Mouse (Mus musculus) forelimb bud, embryonic 11.5 days (tissue): Measurements from ENCODE around the gene Trim67.

Source experiments
- DNase-seq: peaks from one replicate; pipeline ENCODE4 v3.0.0-alpha.2; 2012; ENCODE audit warnings: low read depth, low spot score

Gene Trim67

GRCm38 (mm10) chr8:124872081-124872480, 79.2 kb downstream of the Trim67 start:
- no peak for DNase-seq

- DNase-seq, result no peak
Observed at GRCm38 (mm10) chr8:124872690-124873089, 79.8 kb downstream of the Trim67 start.

GRCm38 (mm10) chr8:124878141-124878540, 85.2 kb downstream of the Trim67 start:
- no peak for DNase-seq

- DNase-seq, result no peak
Observed at GRCm38 (mm10) chr8:124878946-124879526, 86.1 kb downstream of the Trim67 start.
